Mouse (Mus musculus) ES-E14 (cell line): Measurements from ENCODE around the gene Napa. TPM values are rescaled to one million over a fixed set of nuclear protein-coding genes. Genes with fewer than 3 reads are reported as not detected.

Experiments
- DNase-seq: peaks from one replicate; pipeline ENCODE4 v3.0.0-alpha.2; 2013; ENCODE audit warnings: low read depth, low spot score
- H3K27ac ChIP-seq: 2 replicates; pipeline ENCODE4 v1.5.1; 2012; ENCODE audit warnings: low read depth, mild to moderate bottlenecking, low read length, moderate library complexity, mixed read lengths; ENCODE audit not compliant: poor library complexity, insufficient read depth, severe bottlenecking
- H3K36me3 ChIP-seq: 2 replicates; pipeline ENCODE4 v1.6.1; 2012; ENCODE audit warnings: mild to moderate bottlenecking, low read length, moderate library complexity, mixed read lengths; ENCODE audit not compliant: control insufficient read depth, poor library complexity, insufficient read depth, severe bottlenecking
- H3K4me1 ChIP-seq, 2 experiments: fragments of 150-350 bp in 1 of 2; sonication (generic) in 1 of 2; 2 replicates each; pipeline ENCODE4 v1.6.1; 2012; ENCODE audit warnings: low read length in 2 of 2, mild to moderate bottlenecking in 1 of 2, mixed read lengths in 1 of 2; ENCODE audit not compliant: control insufficient read depth in 2 of 2, insufficient read depth in 2 of 2, poor library complexity in 1 of 2
- H3K4me3 ChIP-seq, 2 experiments: fragments of 150-350 bp in 1 of 2; sonication (generic) in 1 of 2; 2 replicates each; pipeline ENCODE4 v1.5.1; 2012; ENCODE audit warnings: low read length in 2 of 2, low read depth in 1 of 2, mild to moderate bottlenecking in 1 of 2, mixed read lengths in 1 of 2; ENCODE audit not compliant: insufficient read depth in 1 of 2, poor library complexity in 1 of 2, severe bottlenecking in 1 of 2
- H3K9ac ChIP-seq: 2 replicates; pipeline ENCODE4 v1.6.1; 2012; ENCODE audit warnings: low read depth, mild to moderate bottlenecking, low read length, mixed read lengths; ENCODE audit not compliant: poor library complexity, insufficient read depth, severe bottlenecking
- H3K9me3 ChIP-seq: fragments of 150-350 bp; sonication (generic); 2 replicates; pipeline ENCODE4 v1.6.1; 2012; ENCODE audit warnings: low read depth, mild to moderate bottlenecking, low read length; ENCODE audit not compliant: control insufficient read depth, insufficient read depth
- CHD2 ChIP-seq: IDR thresholded peaks from 2 replicates; pipeline ENCODE4 v1.6.1; 2014; ENCODE audit warnings: mild to moderate bottlenecking, low read depth, low read length, inconsistent platforms
- HCFC1 ChIP-seq: IDR thresholded peaks from 2 replicates; pipeline ENCODE4 v1.6.1; 2012; ENCODE audit warnings: low read length, inconsistent platforms, borderline replicate concordance; ENCODE audit not compliant: insufficient read depth
- MAFK ChIP-seq: IDR thresholded peaks from 2 replicates; pipeline ENCODE4 v1.6.1; 2014; ENCODE audit warnings: mild to moderate bottlenecking, low read depth, low read length, inconsistent platforms; ENCODE audit not compliant: insufficient read depth
- ZC3H11A ChIP-seq: IDR thresholded peaks from 2 replicates; pipeline ENCODE4 v1.6.1; 2012; ENCODE audit warnings: low read depth, mild to moderate bottlenecking, inconsistent platforms, low read length, borderline replicate concordance
- ZNF384 ChIP-seq: IDR thresholded peaks from 2 replicates; pipeline ENCODE4 v1.6.1; 2012; ENCODE audit warnings: low read depth, low read length, inconsistent platforms
- in situ Hi-C, 2 experiments: fragments of 600-800 bp; cut with MboI; formaldehyde crosslinking; loops; one replicate each; pipeline ENCODE4 v1.15.1; 2025; ENCODE audit warnings: low sequenced_read_pairs in 2 of 2, inconsistent platforms in 1 of 2; ENCODE audit not compliant: unreplicated experiment in 2 of 2
- total RNA-seq: library from RNA; depleted of rRNA; stranded (reverse); fragments of 300-350 nt; gene quantifications from 2 replicates; pipeline ENCODE4 v1.2.3, GENCODE M21; 2012

Gene Napa
- total RNA-seq, 1 experiment = 103 TPM

DNA sequence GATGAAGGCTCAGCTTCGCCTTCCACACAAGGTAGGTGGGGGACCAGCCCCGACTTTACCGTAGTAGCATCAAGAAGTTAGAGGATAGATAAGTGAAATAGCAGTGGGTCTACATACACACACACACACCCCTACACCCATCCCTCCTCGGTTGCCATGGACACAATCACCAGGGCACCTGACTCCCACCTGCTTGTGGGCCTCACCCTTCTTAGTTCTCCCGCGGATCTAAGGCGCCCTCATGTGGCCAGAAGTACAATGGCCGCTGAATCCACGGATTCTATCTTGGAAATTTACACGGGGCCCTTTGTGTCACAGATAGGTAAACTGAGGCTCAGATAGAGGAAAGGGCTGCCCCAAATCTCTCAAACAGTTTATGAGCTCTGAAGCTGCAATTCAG, 55.3 kb downstream of the Napa start:
- in situ Hi-C loops = no loop called here
- no peaks in the 10 kb centered on the region for H3K4me1 ChIP-seq
- H3K36me3 ChIP-seq = no peaks in the 10 kb centered on the region
- H3K9me3 ChIP-seq = no peaks in the 10 kb centered on the region
- H3K9ac ChIP-seq = no peak overlapping the region
- H3K4me3 ChIP-seq = no peak overlapping the region
- TF ChIP-seq HCFC1 (no peak), ZC3H11A (peak; percentile 49; the same call in 1 of the 2 replicates), CHD2 (no peak), MAFK (no peak), ZNF384 (no peak)
- H3K27ac ChIP-seq = no peak overlapping the region
- DNase-seq = peak; percentile 59

DNA sequence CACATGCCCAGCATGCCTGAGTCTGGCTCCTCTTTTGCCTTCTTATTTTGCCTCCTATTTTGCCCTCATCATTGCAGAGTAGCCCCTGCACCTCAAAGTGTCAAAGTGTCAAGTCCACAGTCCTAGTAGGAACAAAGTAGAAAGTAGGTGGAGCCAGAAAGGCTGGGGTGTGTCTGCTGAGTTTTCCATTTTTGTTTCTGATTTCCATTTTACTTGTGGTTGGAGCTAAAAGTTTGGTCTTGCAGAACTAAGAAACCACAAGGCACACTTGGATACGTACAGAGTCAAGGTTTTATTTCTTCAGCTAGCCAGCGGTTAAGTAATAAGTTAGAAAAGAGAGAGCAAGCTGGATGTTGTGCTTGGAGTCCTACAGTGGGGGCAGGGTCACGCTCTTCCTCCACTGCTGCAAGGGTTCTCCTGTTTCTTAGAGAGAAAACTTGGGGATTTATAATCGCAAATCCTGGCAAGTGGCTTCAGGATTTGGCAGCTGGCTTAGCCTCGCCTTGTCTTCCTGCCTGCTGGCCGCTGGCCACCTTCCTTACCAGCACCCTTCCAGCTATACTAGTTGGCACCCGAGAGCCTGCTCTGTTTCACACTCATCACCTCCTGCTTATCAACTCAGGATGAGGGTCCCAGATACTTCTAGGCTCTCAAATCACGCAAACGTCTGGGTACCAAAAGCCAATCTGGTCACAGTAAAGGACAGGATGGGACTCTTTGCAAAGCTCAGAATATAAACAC, 57.0 kb downstream of the Napa start:
- in situ Hi-C loops = no loop called here
- Histone ChIP-seq H3K4me3 (no peak overlapping the region), H3K4me1 (peaks cover 0 to 6% of the 10 kb centered on the region in 2 experiments; a peak in 1 of 4 replicates), H3K9me3 (no peaks in the 10 kb centered on the region), H3K9ac (no peak overlapping the region), H3K36me3 (no peaks in the 10 kb centered on the region), H3K27ac (no peak overlapping the region)
- TF ChIP-seq HCFC1 (no peak), MAFK (no peak), CHD2 (no peak), ZC3H11A (no peak), ZNF384 (no peak)
- no peak for DNase-seq

DNA sequence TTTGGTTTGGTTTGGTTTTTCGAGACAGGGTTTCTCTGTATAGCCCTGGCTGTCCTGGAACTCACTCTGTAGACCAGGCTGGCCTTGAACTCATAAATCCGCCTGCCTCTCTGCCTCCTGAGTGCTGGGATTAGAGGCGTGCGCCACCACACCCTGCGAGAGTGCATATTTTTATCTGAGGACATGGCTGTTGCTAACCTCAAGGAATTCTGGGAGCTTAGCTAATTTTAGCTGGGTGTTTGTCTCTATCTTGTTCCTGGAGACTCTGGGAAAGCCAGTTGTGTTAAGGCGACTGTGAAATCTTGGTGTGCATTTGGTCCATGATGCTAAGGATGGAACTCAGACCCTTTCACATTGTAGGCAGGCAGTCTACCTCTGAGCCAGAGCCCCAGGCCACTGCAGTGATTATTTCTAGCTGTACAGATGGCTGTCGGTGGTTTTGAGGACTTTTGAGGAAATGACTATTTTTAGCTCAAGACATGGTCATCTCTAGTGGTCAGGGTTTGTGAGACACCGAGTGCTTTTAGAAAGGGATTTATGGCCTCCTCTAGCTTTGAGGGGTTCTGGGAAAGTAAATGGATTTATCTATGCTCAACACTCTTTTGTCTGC, 58.0 kb downstream of the Napa start:
- in situ Hi-C loops = no loop called here
- no peak overlapping the region for H3K27ac ChIP-seq

DNA sequence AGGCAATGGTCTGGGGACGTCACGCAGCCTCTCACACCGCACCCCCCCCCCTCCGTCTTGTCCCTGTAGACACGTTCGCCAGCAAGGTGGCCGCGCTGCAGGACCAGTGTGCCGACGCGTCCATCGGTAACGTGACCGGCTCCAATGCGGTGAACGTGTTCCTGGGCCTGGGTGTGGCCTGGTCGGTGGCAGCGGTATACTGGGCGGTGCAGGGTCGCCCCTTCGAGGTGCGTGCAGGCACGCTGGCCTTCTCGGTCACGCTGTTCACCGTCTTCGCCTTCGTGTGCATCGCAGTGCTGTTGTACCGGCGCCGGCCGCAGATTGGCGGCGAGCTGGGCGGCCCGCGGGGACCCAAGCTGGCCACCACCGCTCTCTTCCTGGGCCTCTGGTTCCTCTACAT, 60.5 kb downstream of the Napa start:
- TF ChIP-seq ZC3H11A (no peak), MAFK (no peak), ZNF384 (no peak), HCFC1 (no peak), CHD2 (no peak)

More for the DNA sequence above, 58.0 kb downstream of the Napa start:
- Histone ChIP-seq H3K9me3 (no peaks in the 10 kb centered on the region), H3K4me1 (peaks cover 0 to 8% of the 10 kb centered on the region in 2 experiments; a peak in 1 of 4 replicates), H3K36me3 (no peaks in the 10 kb centered on the region), H3K9ac (no peak overlapping the region), H3K4me3 (no peak overlapping the region)
- DNase-seq = no peak
- TF ChIP-seq MAFK (no peak), ZC3H11A (no peak), HCFC1 (no peak), ZNF384 (no peak)

More for the DNA sequence above, 60.5 kb downstream of the Napa start:
- Histone ChIP-seq H3K4me3 (peak overlapping the region; percentile 23 to 53; a peak in 3 of 4 replicates), H3K27ac (no peak overlapping the region), H3K36me3 (no peaks in the 10 kb centered on the region), H3K4me1 (peaks cover 0 to 8% of the 10 kb centered on the region in 2 experiments; a peak in 1 of 4 replicates), H3K9me3 (no peaks in the 10 kb centered on the region), H3K9ac (peak overlapping the region; percentile 8; the same call in 1 of the 2 replicates)
- in situ Hi-C loops = no loop called here
- DNase-seq = no peak
